Mouse (Mus musculus): ENCODE results near the gene Zp3.

Gene Zp3

GRCm38 (mm10) chr5:135962492-135963279 lies 17.2 kb upstream of the Zp3 start:
- DNase-seq, result peak; percentile 99

- no peak for DNase-seq
Observed at GRCm38 (mm10) chr5:135963280-135963627, 16.6 kb upstream of the Zp3 start.

GRCm38 (mm10) chr5:135965501-135965930 lies 14.4 kb upstream of the Zp3 start:
- DNase-seq, result no peak

- no peak for DNase-seq
Observed at GRCm38 (mm10) chr5:135966866-135967265, 13.0 kb upstream of the Zp3 start.

GRCm38 (mm10) chr5:135968781-135969180 lies 11.1 kb upstream of the Zp3 start:
- no peak for DNase-seq

GRCm38 (mm10) chr5:135970247-135970646 lies 9.7 kb upstream of the Zp3 start:
- DNase-seq, result no peak

GRCm38 (mm10) chr5:135971876-135972275 lies 8.0 kb upstream of the Zp3 start:
- DNase-seq, result no peak

GRCm38 (mm10) chr5:135974365-135974764 lies 5.5 kb upstream of the Zp3 start, which contains the start of gene Ssc4d:
Gene Ssc4d (minus strand): TSS chr5:135974531.
- no peak for DNase-seq

- DNase-seq, result no peak
Observed at GRCm38 (mm10) chr5:135975893-135976668, 3.8 kb upstream of the Zp3 start.

GRCm38 (mm10) chr5:135979381-135979780 lies 518 bp upstream of the Zp3 start:
- no peak for DNase-seq

- no peak for DNase-seq
Observed at GRCm38 (mm10) chr5:135982398-135982797, 2.5 kb downstream of the Zp3 start.

- DNase-seq, result no peak
Observed at GRCm38 (mm10) chr5:135984546-135985044, 4.7 kb downstream of the Zp3 start.

- DNase-seq, result peak; percentile 44
Observed at GRCm38 (mm10) chr5:135987248-135987647, 7.3 kb downstream of the Zp3 start.

GRCm38 (mm10) chr5:135990601-135991000 lies 10.7 kb downstream of the Zp3 start:
- no peak for DNase-seq

GRCm38 (mm10) chr5:135993381-135993965 lies 13.6 kb downstream of the Zp3 start:
- DNase-seq, result no peak

- DNase-seq, result no peak
Observed at GRCm38 (mm10) chr5:135994335-135994724, 14.4 kb downstream of the Zp3 start.

GRCm38 (mm10) chr5:135994725-135995687 lies 15.1 kb downstream of the Zp3 start, which contains the start of gene Dtx2:
Gene Dtx2 (plus strand): TSS chr5:135994800.
- peak; percentile 91 for DNase-seq

GRCm38 (mm10) chr5:135996162-135996561 lies 16.3 kb downstream of the Zp3 start:
- no peak for DNase-seq

- no peak for DNase-seq
Observed at GRCm38 (mm10) chr5:136001222-136001621, 21.3 kb downstream of the Zp3 start.

GRCm38 (mm10) chr5:136002325-136002724 lies 22.4 kb downstream of the Zp3 start:
- no peak for DNase-seq

- DNase-seq, result no peak
Observed at GRCm38 (mm10) chr5:136002751-136003151, 22.9 kb downstream of the Zp3 start.

GRCm38 (mm10) chr5:136004537-136004936 lies 24.6 kb downstream of the Zp3 start:
- DNase-seq, result no peak

Data from layer of hippocampus, adult 9-11 months (tissue).